Mouse (Mus musculus) left cerebral cortex, postnatal 4 days (tissue): ENCODE results near the gene Erc1. TPM values are rescaled to one million over a fixed set of nuclear protein-coding genes. Genes with fewer than 3 reads are reported as not detected.

Source experiments
- DNase-seq: peaks from one replicate; pipeline ENCODE4 v3.0.0-alpha.2; 2022
- intact Hi-C: fragments of 180-260 bp; cut with DNase I; formaldehyde crosslinking; loops from one replicate; pipeline ENCODE4 v1.15.1; 2025
- total RNA-seq, 2 experiments: library from RNA; stranded (reverse); gene quantifications; 2 replicates each; pipeline ENCODE4 v1.2.3; 2021

The Erc1 gene
- total RNA-seq, 2 experiments from 2014 or later: 135 TPM

GRCm38 (mm10) chr6:119630622-119631021, 217.3 kb downstream of the Erc1 start:
- DNase-seq: no peak
- intact Hi-C loops: no loop called here

DNA sequence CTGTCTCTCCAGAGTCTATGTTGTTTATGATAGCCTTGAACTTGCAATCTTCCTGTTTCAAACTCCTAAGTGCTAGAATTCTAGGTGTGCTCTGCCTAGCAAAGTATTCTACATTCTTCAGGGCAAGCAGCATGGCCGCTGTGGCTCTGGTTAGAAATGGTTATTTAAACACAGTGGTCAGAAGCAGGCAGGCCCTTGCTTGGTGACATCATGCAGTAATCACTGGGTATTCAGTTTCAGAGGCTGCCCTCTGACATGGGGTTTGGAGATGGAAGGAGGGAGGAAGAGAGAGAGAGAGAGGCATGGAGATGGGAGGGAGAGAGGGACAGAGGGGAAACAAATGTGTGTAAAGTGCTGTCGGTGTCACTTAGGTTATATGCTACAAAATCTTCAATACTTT, 246.6 kb downstream of the Erc1 start:
- intact Hi-C loops: no loop called here
- DNase-seq: no peak

DNA sequence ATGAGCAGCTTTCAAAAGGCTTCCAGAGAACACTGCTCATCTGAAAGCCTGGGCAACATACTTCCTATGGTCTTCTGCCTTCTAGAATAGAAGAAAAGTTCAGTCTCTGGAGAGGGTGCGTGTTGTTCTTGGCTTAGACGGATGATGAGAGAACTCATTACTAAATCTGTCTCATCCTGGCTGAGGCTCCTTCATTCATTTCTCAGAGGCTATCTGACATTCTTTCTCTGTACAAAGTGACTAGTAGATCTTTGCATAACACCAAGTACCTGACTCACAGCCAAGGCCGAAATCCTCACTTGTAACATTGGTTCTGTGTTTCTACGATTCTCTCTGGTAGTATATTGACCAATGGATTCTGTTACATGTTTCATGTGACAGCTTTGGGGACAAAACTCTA, 252.5 kb downstream of the Erc1 start:
- intact Hi-C loops: no loop called here
- no peak for DNase-seq

DNA sequence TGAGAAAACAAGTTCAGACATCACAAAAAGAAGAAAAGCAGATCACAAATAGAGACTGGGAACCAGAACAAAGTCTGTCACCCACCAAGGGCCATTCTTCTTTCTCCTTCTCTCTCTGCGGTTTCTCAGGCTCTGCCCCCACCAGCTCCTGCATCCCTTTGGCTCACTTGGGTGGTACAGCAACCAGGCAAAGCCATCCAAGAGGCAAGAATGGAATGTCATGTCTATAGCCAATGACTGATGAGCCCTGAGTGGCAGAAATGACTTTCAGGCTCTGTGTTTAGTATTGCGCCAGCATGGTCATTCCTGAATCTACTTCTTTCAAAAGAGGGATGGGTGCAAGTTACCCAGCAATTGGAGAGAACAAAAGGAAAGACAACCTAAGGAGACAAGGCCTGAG, 257.1 kb downstream of the Erc1 start:
- intact Hi-C loops: no loop called here
- DNase-seq: no peak

GRCm38 (mm10) chr6:119587897-119588296, 260.1 kb downstream of the Erc1 start:
- DNase-seq: no peak
- intact Hi-C loops: no loop called here

DNA sequence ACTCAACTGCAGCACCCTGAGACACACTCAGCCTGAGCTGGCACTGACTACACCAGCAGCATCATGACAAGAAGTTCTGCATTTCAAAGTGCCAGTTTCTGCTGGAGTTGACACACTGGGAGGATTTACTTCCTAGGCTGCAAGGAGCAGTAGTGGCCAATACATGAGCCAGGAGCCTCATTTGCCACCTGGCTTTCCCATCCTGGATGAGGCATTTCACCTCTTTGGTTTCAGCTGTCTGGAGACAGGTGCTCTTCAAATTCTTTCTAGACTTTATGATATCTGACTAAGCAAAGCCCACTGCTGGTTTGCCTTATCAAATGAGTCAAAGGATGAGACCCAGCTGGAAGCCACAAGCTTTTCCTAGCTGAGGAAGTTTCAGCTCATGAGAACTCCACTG, 260.5 kb downstream of the Erc1 start:
- intact Hi-C loops: no loop called here
- no peak for DNase-seq

DNA sequence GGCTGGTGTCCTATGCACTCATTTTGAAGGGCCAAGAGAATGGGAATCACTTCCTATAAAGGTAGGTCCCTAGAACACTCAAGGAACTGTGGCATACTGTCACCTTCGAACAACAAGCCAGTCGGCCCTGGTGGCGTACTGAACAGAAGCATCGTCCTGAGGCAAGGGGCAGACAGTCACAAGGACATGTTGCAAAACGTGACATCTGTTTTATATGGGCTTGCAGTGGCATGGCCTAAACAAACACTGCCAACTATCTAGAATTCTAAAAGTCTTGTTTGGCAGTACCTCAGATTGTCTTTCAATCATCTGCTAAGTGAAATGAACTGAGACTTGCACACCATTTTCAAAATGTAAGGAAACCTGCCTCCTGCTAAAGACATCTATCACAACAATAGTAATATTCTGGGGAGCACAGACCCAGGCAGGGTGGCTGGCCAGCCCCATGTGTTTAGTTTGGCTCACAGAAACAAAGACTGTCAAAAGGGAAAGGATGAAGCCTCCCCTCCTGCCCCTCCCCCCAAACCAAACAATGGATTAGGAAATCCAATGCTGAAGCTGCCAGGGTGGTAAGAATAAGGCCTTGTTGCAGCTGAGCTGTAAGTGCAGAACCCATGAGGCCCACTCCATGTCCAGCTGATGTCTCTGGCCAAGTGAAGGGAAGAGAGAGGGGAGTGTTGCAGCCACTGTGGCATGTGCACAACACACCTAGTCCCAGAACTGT, 262.2 kb downstream of the Erc1 start:
- DNase-seq: peak; percentile 32
- intact Hi-C loops: no loop called here

- DNase-seq: no peak
- intact Hi-C loops: no loop called here
Measured at GRCm38 (mm10) chr6:119584061-119584460, 263.9 kb downstream of the Erc1 start.

DNA sequence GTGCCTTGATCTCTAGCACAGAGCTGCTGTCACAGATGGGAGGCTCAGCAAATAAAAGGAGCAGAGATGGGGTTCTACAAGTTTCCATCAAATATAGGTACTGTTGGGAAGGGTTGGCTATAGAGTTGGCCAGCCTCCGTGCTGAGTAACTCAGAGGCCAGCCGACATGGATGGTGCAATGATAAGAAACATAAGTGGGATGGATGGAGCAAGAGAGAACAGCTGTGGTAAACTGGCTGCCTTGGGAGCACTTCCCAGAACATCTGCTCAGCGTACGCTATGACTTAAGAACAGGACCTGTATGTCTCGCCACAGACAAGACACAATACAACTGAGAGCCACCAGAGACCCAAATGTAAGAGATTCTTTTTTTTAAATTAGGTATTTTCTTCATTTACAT, 264.8 kb downstream of the Erc1 start:
- intact Hi-C loops: no loop called here
- DNase-seq: no peak

- intact Hi-C loops: no loop called here
- no peak for DNase-seq
Measured at GRCm38 (mm10) chr6:119576706-119577105, 271.3 kb downstream of the Erc1 start.

GRCm38 (mm10) chr6:119575331-119575730, 272.6 kb downstream of the Erc1 start:
- no peak for DNase-seq
- intact Hi-C loops: no loop called here

- DNase-seq: peak; percentile 76
- intact Hi-C loops: no loop called here
Measured at GRCm38 (mm10) chr6:119572296-119572695, 275.7 kb downstream of the Erc1 start.

- intact Hi-C loops: no loop called here
- DNase-seq: no peak
Measured at GRCm38 (mm10) chr6:119570797-119571196, 277.2 kb downstream of the Erc1 start.

DNA sequence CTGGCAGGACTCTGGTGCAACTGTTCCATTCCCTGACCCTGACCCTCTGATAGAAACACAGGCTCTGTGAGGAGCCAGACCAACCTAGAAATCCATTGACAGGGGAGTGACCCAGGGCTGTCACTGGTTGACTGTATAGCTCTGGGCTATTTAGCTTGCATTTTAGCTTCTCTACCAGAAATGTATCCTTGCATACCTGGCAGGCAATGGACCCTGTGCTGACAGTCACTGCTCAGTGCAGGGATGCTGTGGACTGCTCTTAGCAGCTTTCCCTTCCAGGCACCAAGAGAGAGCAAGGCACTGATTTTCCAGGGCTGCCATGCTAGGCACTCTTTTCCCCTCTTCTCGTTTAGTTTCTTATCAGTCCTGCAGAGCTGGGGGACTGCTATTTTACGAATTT, 279.6 kb downstream of the Erc1 start:
- no peak for DNase-seq
- intact Hi-C loops: no loop called here

GRCm38 (mm10) chr6:119565451-119566379, 282.3 kb downstream of the Erc1 start:
- no peak for DNase-seq
- intact Hi-C loops: no loop called here

DNA sequence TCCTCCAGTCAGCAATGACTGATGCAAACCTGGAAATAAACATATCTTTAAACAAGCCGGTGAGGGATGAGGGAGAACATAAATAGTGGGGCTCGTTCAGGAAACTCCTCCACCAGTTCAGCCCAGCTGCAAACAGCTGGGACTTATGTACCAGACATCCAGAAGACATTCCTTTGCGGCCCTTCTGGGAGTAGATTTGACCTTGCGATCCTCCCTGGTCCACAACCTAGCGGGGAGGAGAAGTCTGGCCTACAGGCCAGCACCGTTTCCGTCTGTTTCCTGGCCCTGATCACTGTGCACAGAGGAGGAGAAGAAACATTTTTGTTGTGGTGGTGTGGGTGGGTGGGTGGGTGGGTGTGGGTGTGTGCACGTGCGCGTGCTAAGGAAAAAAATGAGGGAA, 285.4 kb downstream of the Erc1 start:
- no peak for DNase-seq
- intact Hi-C loops: no loop called here

DNA sequence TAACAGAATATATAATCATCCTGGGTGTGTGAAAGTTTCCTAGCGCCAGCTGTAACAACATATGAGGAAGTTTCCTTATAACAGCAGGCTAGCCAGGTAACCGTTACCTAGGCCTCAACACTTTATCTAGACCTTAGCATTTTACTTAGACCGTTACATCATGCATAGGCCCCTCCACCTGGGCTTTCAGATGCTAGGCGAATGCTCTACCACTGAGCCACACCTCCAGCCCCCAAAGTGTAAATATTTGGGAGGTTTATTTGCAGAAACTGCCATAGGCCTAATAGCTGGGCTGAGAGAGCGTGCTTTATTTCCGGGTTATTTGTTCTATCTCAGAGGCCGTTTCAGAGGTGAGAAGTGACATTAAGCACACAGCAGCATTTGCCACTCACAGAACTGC, 289.1 kb downstream of the Erc1 start:
- intact Hi-C loops: no loop called here
- no peak for DNase-seq

- intact Hi-C loops: no loop called here
- DNase-seq: no peak
Measured at GRCm38 (mm10) chr6:119554439-119554838, 293.5 kb downstream of the Erc1 start.

DNA sequence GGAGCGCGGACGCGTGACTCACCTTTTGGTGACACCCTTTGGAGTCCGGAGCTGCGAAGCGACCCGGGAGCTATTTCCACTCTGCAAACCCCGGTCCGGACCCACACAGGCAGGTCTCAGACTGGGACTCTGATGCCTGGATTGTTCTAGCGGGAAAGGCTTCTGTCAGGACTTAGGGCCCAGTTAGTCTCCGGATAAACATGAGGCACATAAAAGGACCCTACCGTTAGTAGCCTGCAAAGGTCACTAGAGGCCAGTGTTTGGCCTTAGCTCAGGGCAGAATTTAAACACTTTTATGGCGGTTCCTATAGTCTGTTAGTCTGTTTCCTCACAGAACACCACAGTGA, 303.5 kb downstream of the Erc1 start:
- intact Hi-C loops: loop anchor here (5.0 kb wide), 1 partner anchor 52 kb away; no protein-coding TSS in a partner anchor

DNA sequence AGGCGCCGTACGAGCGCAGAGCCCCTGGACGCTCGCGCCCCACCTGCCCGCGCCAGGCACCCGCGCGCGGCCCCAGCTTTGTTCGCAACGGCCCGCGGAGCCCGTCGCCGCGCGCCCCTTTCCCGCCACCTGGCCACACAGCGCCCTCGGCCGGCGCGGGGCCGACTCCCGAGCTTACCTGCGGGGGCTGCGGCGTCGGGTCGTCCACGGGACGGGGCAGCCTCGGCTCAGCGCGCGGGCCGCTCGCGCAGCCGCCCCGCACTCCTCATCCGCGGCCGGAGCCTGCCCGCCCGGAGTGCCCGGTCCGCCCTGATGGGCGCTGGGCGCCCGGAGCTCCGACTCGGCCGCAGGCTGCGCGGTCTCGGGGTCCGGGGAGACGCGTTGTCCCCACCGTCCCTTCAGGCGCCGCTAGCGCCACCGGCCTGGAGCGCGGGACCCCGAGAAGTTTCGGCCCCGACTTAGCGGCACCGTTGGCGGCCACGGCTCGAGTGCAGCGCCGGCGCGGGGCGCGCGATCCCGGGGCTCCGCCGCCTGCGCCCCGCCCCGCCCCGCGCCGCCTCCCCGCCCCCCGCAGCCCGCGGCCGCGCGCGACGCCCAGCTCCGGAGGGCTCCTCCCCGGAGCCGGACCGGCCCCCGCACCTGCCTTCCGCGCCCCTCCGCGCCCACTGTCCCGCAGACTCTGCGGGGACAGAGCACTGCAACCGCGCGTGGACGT, 304.0 kb downstream of the Erc1 start, which contains the start of gene Wnt5b:
Gene Wnt5b, minus strand, starts transcription at position 545 of the 715 bp plus-strand sequence.
- intact Hi-C loops: loop anchor here (5.0 kb wide), 1 partner anchor 52 kb away; no protein-coding TSS in a partner anchor
- DNase-seq: peak; percentile 13

More for the DNA sequence above, 303.5 kb downstream of the Erc1 start:
- DNase-seq: no peak

- intact Hi-C loops: loop anchor here (5.0 kb wide), 1 partner anchor 51 kb away; no protein-coding TSS in a partner anchor
- peak; percentile 11 for DNase-seq
Measured at GRCm38 (mm10) chr6:119543456-119543802, 304.5 kb downstream of the Erc1 start.
